Mouse (Mus musculus) ES-Bruce4 (cell line): ENCODE data around the gene Zfp653. TPM values are rescaled to one million over a fixed set of nuclear protein-coding genes. Genes with fewer than 3 reads are reported as not detected.

Experiments
- H3K27ac ChIP-seq: 2 replicates; pipeline ENCODE4 v1.5.1; 2012; ENCODE audit warnings: low read length, inconsistent platforms; ENCODE audit not compliant: insufficient read depth
- H3K27me3 ChIP-seq: 2 replicates; pipeline ENCODE4 v1.6.1; 2012; ENCODE audit warnings: mild to moderate bottlenecking, low read length, inconsistent platforms; ENCODE audit not compliant: control insufficient read depth, poor library complexity, insufficient read depth, severe bottlenecking
- H3K36me3 ChIP-seq: 2 replicates; pipeline ENCODE4 v1.6.1; 2012; ENCODE audit warnings: inconsistent platforms, mild to moderate bottlenecking, low read length, moderate library complexity; ENCODE audit not compliant: control insufficient read depth, poor library complexity, insufficient read depth, severe bottlenecking
- H3K4me1 ChIP-seq: one replicate; pipeline ENCODE4 v1.8.1; 2011; ENCODE audit warnings: low read length; ENCODE audit not compliant: control insufficient read depth, insufficient read depth
- H3K4me3 ChIP-seq: 2 replicates; pipeline ENCODE4 v1.5.1; 2011; ENCODE audit warnings: low read depth, mild to moderate bottlenecking, low read length
- H3K9ac ChIP-seq: 2 replicates; pipeline ENCODE4 v1.6.1; 2012; ENCODE audit warnings: low read depth, mild to moderate bottlenecking, inconsistent platforms; ENCODE audit not compliant: poor library complexity, severe bottlenecking
- H3K9me3 ChIP-seq: replicated peaks from 2 replicates; pipeline ENCODE4 v1.6.1; 2012; ENCODE audit warnings: mild to moderate bottlenecking, low read length, inconsistent platforms; ENCODE audit not compliant: control insufficient read depth, poor library complexity, insufficient read depth, severe bottlenecking
- CTCF ChIP-seq: IDR thresholded peaks from one replicate; pipeline ENCODE4 v1.8.1; 2011; ENCODE audit warnings: low read depth, low read length
- EP300 ChIP-seq: IDR thresholded peaks from 2 replicates; pipeline ENCODE4 v1.6.1; 2011; ENCODE audit warnings: low read depth, low read length; ENCODE audit not compliant: insufficient read depth
- POLR2A ChIP-seq: IDR thresholded peaks from one replicate; pipeline ENCODE4 v1.8.1; 2011; ENCODE audit warnings: low read length; ENCODE audit not compliant: insufficient read depth
- polyA plus RNA-seq: library from polyadenylated mRNA; stranded (reverse); fragments of >200 nt; gene quantifications from 2 replicates; pipeline ENCODE4 v1.2.4, GENCODE M21; 2011; ENCODE audit warnings: low read depth; ENCODE audit not compliant: missing spikeins, insufficient read depth, insufficient read length

Gene Zfp653
- polyA plus RNA-seq, 1 experiment, result 7.2 TPM

DNA sequence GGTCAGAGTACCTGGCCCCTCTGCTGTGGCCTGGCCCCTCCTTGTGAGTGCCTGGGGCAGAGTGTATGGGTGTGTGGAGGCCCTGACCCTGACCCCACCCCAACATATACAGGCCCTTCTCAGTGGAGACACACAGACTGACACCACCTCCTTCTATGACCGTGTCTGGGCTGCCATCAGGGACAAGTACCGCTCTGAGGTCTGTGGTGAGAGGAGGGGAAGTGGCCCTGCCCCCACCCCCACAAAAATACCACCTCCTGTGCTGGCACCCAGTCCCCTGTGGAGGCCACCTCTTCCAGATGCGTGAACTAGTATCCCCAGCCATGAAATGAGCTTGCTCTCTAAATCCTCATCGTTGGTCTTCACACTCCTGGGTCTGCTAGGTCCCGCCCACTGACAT lies 60.1 kb downstream of the Zfp653 start:
- TF ChIP-seq POLR2A, result no peak
- TF ChIP-seq CTCF, result no peak
- TF ChIP-seq EP300, result no peak
- Histone ChIP-seq H3K4me3 (no peak overlapping the region), H3K36me3 (peaks cover 50% of the 10 kb centered on the region), H3K27ac (no peak overlapping the region), H3K4me1 (peaks cover 2% of the 10 kb centered on the region), H3K9me3 (no peaks in the 10 kb centered on the region), H3K27me3 (no peaks in the 10 kb centered on the region), H3K9ac (no peak overlapping the region)

Other genes starting within 250 kb of the Zfp653 start
- not detected in 2 replicates for gene Angptl8, start 235.9 kb downstream of the Zfp653 start, polyA plus RNA-seq
- 74.9 and 80.8 TPM in 2 replicates for gene Dock6, start 218.7 kb downstream of the Zfp653 start, polyA plus RNA-seq
- 5.7 and 7.8 TPM in 2 replicates for gene Rab3d, start 153.2 kb downstream of the Zfp653 start, polyA plus RNA-seq
- 2.9 and 4.9 TPM in 2 replicates for gene Ccdc159, start 143.9 kb downstream of the Zfp653 start, polyA plus RNA-seq
- 19.9 and 21.4 TPM in 2 replicates for gene Tmem205, start 143.8 kb downstream of the Zfp653 start, polyA plus RNA-seq
- 5.4 and 5.6 TPM in 2 replicates for gene Plppr2, start 134.3 kb downstream of the Zfp653 start, polyA plus RNA-seq
- gene Swsap1, start 115.6 kb downstream of the Zfp653 start, polyA plus RNA-seq, result 8.5 TPM in 2 replicates
- gene Epor, start 107.9 kb downstream of the Zfp653 start, polyA plus RNA-seq, result 0.57 and 1.9 TPM in 2 replicates
- 9.2 and 9.7 TPM in 2 replicates for gene Rgl3, start 81.9 kb downstream of the Zfp653 start, polyA plus RNA-seq
- 1.6 and 2.8 TPM in 2 replicates for gene Ccdc151, start 68.7 kb downstream of the Zfp653 start, polyA plus RNA-seq
- gene Prkcsh, start 68.6 kb downstream of the Zfp653 start, polyA plus RNA-seq, result 108 and 116 TPM in 2 replicates
- gene Elavl3, start 19.4 kb downstream of the Zfp653 start, polyA plus RNA-seq, result 8.3 and 10.6 TPM in 2 replicates
- not detected in 2 replicates for gene Gm49318, start 117 bp downstream of the Zfp653 start, polyA plus RNA-seq
- gene Ecsit, start 14.1 kb upstream of the Zfp653 start, polyA plus RNA-seq, result 20.9 and 21.9 TPM in 2 replicates
- 7.8 and 10.1 TPM in 2 replicates for gene Cnn1, start 27.8 kb upstream of the Zfp653 start, polyA plus RNA-seq
- gene Elof1, start 45.8 kb upstream of the Zfp653 start, polyA plus RNA-seq, result 48.4 and 49.8 TPM in 2 replicates
- gene Acp5, start 64.3 kb upstream of the Zfp653 start, polyA plus RNA-seq, result 6.1 and 7.6 TPM in 2 replicates
- 83.8 and 86.5 TPM in 2 replicates for gene Pigyl, start 85.5 kb upstream of the Zfp653 start, polyA plus RNA-seq
- gene Zfp872, start 116.7 kb upstream of the Zfp653 start, polyA plus RNA-seq, result 1.2 and 1.4 TPM in 2 replicates
- gene Zfp809, start 154.3 kb upstream of the Zfp653 start, polyA plus RNA-seq, result 34.4 and 41.6 TPM in 2 replicates
- 10.8 and 11.4 TPM in 2 replicates for gene Zfp599, start 188.5 kb upstream of the Zfp653 start, polyA plus RNA-seq
- 8.4 and 10.7 TPM in 2 replicates for gene Zfp810, start 236.3 kb upstream of the Zfp653 start, polyA plus RNA-seq